Mouse (Mus musculus): ENCODE data around the gene Zscan2. TPM values are rescaled to one million over a fixed set of nuclear protein-coding genes. Genes with fewer than 3 reads are reported as not detected.
A peak's percentile ranks its signal among the peaks of the same experiment; 100 is the strongest.

The Zscan2 gene
- total RNA-seq (2012; rRNA removed) (2.3 and 3.7 TPM in 2 replicates), total RNA-seq (2014; rRNA removed) (0.82 and 1.3 TPM in 2 replicates), polyA plus RNA-seq (2012; ENCODE audit: insufficient read length, low read depth) (1.7 TPM in 2 replicates)

DNA sequence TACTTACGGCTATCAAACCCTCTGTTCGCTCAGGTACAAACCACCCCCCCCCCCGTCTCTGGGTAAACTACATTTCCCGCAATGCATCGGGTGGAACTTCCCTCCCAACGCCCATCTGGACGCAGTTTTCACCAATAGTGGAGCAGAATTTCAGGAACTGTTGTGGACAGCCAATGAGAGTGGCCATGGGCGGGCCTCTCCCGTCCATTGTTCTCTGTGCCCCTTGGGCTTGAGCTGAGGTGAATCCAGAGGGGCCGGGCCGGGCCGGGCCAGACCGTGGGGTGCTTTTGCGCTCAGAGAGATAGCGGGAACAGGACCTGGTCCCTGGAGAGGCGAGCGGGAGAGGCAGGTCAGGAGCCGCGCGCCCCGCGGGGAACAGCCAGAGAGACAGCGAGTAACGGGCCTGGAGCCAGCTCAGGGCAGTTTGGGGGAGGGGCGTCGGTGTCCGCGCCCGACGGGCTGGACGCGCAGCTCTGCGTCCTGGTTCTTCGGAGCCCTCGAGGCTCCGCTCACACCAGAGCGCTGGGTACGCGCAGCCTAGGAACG is at the start of gene Zscan2:
Gene Zscan2, plus strand, starts transcription at position 192 of the 546 bp plus-strand sequence.
- H3K27me3 ChIP-seq (replicated peaks) = no peaks in the 10 kb centered on the region
- H3K36me3 ChIP-seq (replicated peaks in 1 of 2; ENCODE audit: control insufficient read depth in 1 of 2, insufficient read depth in 1 of 2, low read length in 1 of 2) = peaks cover 2 to 20% of the 10 kb centered on the region in 2 experiments
- TF ChIP-seq UBTF (IDR thresholded peaks at IDR 0.05; ENCODE audit: low read depth, low read length) (no peak), ZNF384 (IDR thresholded peaks at IDR 0.05; ENCODE audit: low read depth, low read length) (no peak), EP300 (IDR thresholded peaks at IDR 0.05; ENCODE audit: low read length) (no peak), JUND (conservative IDR thresholded peaks at IDR 0.05; ENCODE audit: low read depth, low read length) (no peak), ZKSCAN1 (IDR thresholded peaks at IDR 0.05; ENCODE audit: borderline replicate concordance, low read depth, low read length) (no peak), MAFK (IDR thresholded peaks at IDR 0.05; ENCODE audit: insufficient replicate concordance, low read length) (no peak), BHLHE40 (IDR thresholded peaks at IDR 0.05; ENCODE audit: low read depth, low read length) (no peak), RCOR1 (conservative IDR thresholded peaks at IDR 0.05; ENCODE audit: low read depth, low read length) (no peak), ELF1 (IDR thresholded peaks at IDR 0.05; ENCODE audit: low read depth, low read length) (peak; percentile 78), TBP (conservative IDR thresholded peaks at IDR 0.05; ENCODE audit: low read depth, low read length) (no peak), RAD21 (IDR thresholded peaks at IDR 0.05; ENCODE audit: low read depth, low read length) (no peak), MEF2A (IDR thresholded peaks at IDR 0.05; ENCODE audit: borderline replicate concordance, low read depth, low read length) (no peak), CTCF (conservative IDR thresholded peaks at IDR 0.05 in 1 of 2, IDR thresholded peaks at IDR 0.05 in 1 of 2; ENCODE audit: low read depth in 2 of 2, low read length in 2 of 2) (no peak), E2F4 (IDR thresholded peaks at IDR 0.05; ENCODE audit: insufficient replicate concordance, low read depth, low read length) (no peak), ZMIZ1 (IDR thresholded peaks at IDR 0.05; ENCODE audit: low read depth, low read length) (no peak), TCF12 (IDR thresholded peaks at IDR 0.05; ENCODE audit: low read depth, low read length) (peak; percentile 22; the same call in 1 of the 2 replicates), JUN (IDR thresholded peaks at IDR 0.05; ENCODE audit: insufficient read depth, low read depth, low read length) (no peak), USF1 (IDR thresholded peaks at IDR 0.05; ENCODE audit: low read depth, low read length) (no peak), CHD1 (IDR thresholded peaks at IDR 0.05; ENCODE audit: low read depth, low read length) (no peak), KAT2A (IDR thresholded peaks at IDR 0.05; ENCODE audit: insufficient replicate concordance, low read length) (peak; percentile 96; the same call in 1 of the 2 replicates), SIN3A (IDR thresholded peaks at IDR 0.05; ENCODE audit: low read length) (peak; percentile 73; the same call in 1 of the 2 replicates), ETS1 (conservative IDR thresholded peaks at IDR 0.05; ENCODE audit: low read depth, low read length) (no peak), MYC (IDR thresholded peaks at IDR 0.05; ENCODE audit: low read depth, low read length) (no peak), NELFE (IDR thresholded peaks at IDR 0.05; ENCODE audit: low read depth, low read length) (0 out of 2 replicates have a peak, but pooled peaks have one; percentile 3), MAX (IDR thresholded peaks at IDR 0.05; ENCODE audit: low read length) (no peak), CHD2 (IDR thresholded peaks at IDR 0.05; ENCODE audit: low read length) (peak; percentile 90), NRF1 (IDR thresholded peaks at IDR 0.05; ENCODE audit: low read depth, low read length) (peak; percentile 37; the same call in 1 of the 2 replicates), MXI1 (IDR thresholded peaks at IDR 0.05; ENCODE audit: low read depth, low read length) (no peak), MAZ (IDR thresholded peaks at IDR 0.05; ENCODE audit: low read depth, low read length) (peak; percentile 50; the same call in 1 of the 2 replicates), POLR2AphosphoS2 (IDR thresholded peaks at IDR 0.05; ENCODE audit: low read depth, low read length) (no peak), GABPA (IDR thresholded peaks at IDR 0.05; ENCODE audit: insufficient replicate concordance, low read depth, low read length) (peak; percentile 45; the same call in 1 of the 2 replicates), ZC3H11A (IDR thresholded peaks at IDR 0.05; ENCODE audit: low read depth, low read length) (no peak), USF2 (conservative IDR thresholded peaks at IDR 0.05; ENCODE audit: low read depth, low read length) (no peak), HCFC1 (IDR thresholded peaks at IDR 0.05; ENCODE audit: low read depth, low read length) (peak; percentile 98), POLR2A (IDR thresholded peaks at IDR 0.05; ENCODE audit: low read depth, low read length) (peak; percentile 40; the same call in 1 of the 2 replicates), PAX5 (IDR thresholded peaks at IDR 0.05; ENCODE audit: low read length) (no peak), SMC3 (IDR thresholded peaks at IDR 0.05; ENCODE audit: low read depth, low read length) (no peak), IRF4 (IDR thresholded peaks at IDR 0.05; ENCODE audit: low read depth, low read length) (peak; percentile 38; the same call in 1 of the 2 replicates)
- H3K4me1 ChIP-seq (ENCODE audit: control insufficient read depth in 1 of 2, insufficient read depth in 2 of 2) = peaks cover 2 to 33% of the 10 kb centered on the region in 2 experiments; a peak in 3 of 4 replicates
- H3K27ac ChIP-seq (ENCODE audit: insufficient read depth, low read depth) = no peak within 1 kb of the TSS
- H3K79me2 ChIP-seq (replicated peaks; ENCODE audit: control insufficient read depth, extremely low read depth, insufficient read depth, poor library complexity, severe bottlenecking) = no peaks in the 10 kb centered on the region
- in situ Hi-C loops (cut with MboI; ENCODE audit: low pct_ligation_motif_present, low pct_unique_long_range_greater_than_20kb, low sequenced_read_pairs) = no loop called here
- H3K4me2 ChIP-seq (ENCODE audit: insufficient read depth, low read depth, poor library complexity, severe bottlenecking) = peak within 1 kb of the TSS; percentile 82
- H3K9me3 ChIP-seq (replicated peaks; ENCODE audit: low read length) = no peaks in the 10 kb centered on the region
- H3K9ac ChIP-seq (ENCODE audit: insufficient read depth, low read depth) = peak within 1 kb of the TSS; percentile 43; the same call in 1 of the 2 replicates
- peak; percentile 95 for DNase-seq (ENCODE audit: extremely low read depth)
- peak within 1 kb of the TSS; percentile 87 to 94 (median 88) for H3K4me3 ChIP-seq (replicated peaks in 1 of 3; ENCODE audit: low read depth in 2 of 3, low read length in 2 of 3, poor library complexity in 1 of 3)
- dilution Hi-C loops (cut with MboI; ENCODE audit: extremely low pct_ligation_motif_present, extremely low pct_unique_long_range_greater_than_20kb, low sequenced_read_pairs) = no loop called here

All from CH12.LX (cell line).